Mouse (Mus musculus): ENCODE data around the gene Olfr1061. TPM values are rescaled to one million over a fixed set of nuclear protein-coding genes. Genes with fewer than 3 reads are reported as not detected.
"Not testable (repeated sequence)": the region's sequence is repeated elsewhere in the genome, so short reads cannot be mapped to it uniquely, and the experiment has no call there.

Gene Olfr1061
- polyA plus RNA-seq, 1 experiment from 2014 or later: not detected

- WGBS: 80% methylated on average over 2 of the region's 2 CpGs
- no peak overlapping the region for H3K9ac ChIP-seq (replicated peaks; ENCODE audit: low read depth)
- DNase-seq (ENCODE audit: low spot score) (no peak), ATAC-seq (no peak)
- no peak for TF ChIP-seq EP300 (IDR thresholded peaks at IDR 0.05)
- TF ChIP-seq CTCF (IDR thresholded peaks at IDR 0.05): no peak
- H3K4me2 ChIP-seq (replicated peaks; ENCODE audit: low read depth, low read length): no peak overlapping the region
- no peaks in the 10 kb centered on the region for H3K36me3 ChIP-seq (ENCODE audit: insufficient read depth, low read length)
- no peaks in the 10 kb centered on the region for H3K4me1 ChIP-seq (ENCODE audit: insufficient read depth, low read depth, low read length)
- H3K27me3 ChIP-seq (replicated peaks; ENCODE audit: insufficient read depth, low read length): no peaks in the 10 kb centered on the region
- no peaks in the 10 kb centered on the region for H3K9me3 ChIP-seq (ENCODE audit: low read length)
- no peak overlapping the region for H3K27ac ChIP-seq (ENCODE audit: low read length)
- H3K4me3 ChIP-seq (ENCODE audit: low read depth, low read length): no peak overlapping the region
These were observed 18.7 kb downstream of the Olfr1061 start for GRCm38 (mm10) chr2:86395114-86395513.

- not testable (repeated sequence) for H3K4me2 ChIP-seq (replicated peaks; ENCODE audit: low read depth, low read length); H3K4me3 ChIP-seq (ENCODE audit: low read depth, low read length); H3K27me3 ChIP-seq (replicated peaks; ENCODE audit: insufficient read depth, low read length); H3K36me3 ChIP-seq (ENCODE audit: insufficient read depth, low read length); H3K9me3 ChIP-seq (ENCODE audit: low read length); ATAC-seq; H3K4me1 ChIP-seq (ENCODE audit: insufficient read depth, low read depth, low read length); H3K27ac ChIP-seq (ENCODE audit: low read length); DNase-seq (ENCODE audit: low spot score); H3K9ac ChIP-seq (replicated peaks; ENCODE audit: low read depth)
These were observed 25.4 kb downstream of the Olfr1061 start, which contains the start of gene Olfr1058 for GRCm38 (mm10) chr2:86388461-86388860. Gene Olfr1058 (minus strand): TSS chr2:86388561.

- no peak for ATAC-seq
These were observed 35.6 kb downstream of the Olfr1061 start, which contains the start of gene Olfr1057 for GRCm38 (mm10) chr2:86378293-86378692. Gene Olfr1057 (minus strand): TSS chr2:86378393.

GRCm38 (mm10) chr2:86366342-86366741 is 47.5 kb downstream of the Olfr1061 start:
- not testable (repeated sequence) for H3K9ac ChIP-seq (replicated peaks; ENCODE audit: low read depth); H3K4me1 ChIP-seq (ENCODE audit: insufficient read depth, low read depth, low read length); H3K27me3 ChIP-seq (replicated peaks; ENCODE audit: insufficient read depth, low read length); H3K4me2 ChIP-seq (replicated peaks; ENCODE audit: low read depth, low read length); H3K4me3 ChIP-seq (ENCODE audit: low read depth, low read length); H3K9me3 ChIP-seq (ENCODE audit: low read length); ATAC-seq; H3K27ac ChIP-seq (ENCODE audit: low read length); DNase-seq (ENCODE audit: low spot score); H3K36me3 ChIP-seq (ENCODE audit: insufficient read depth, low read length)
- WGBS: no CpG with 5 or more reads among the region's 6 CpGs

More at GRCm38 (mm10) chr2:86378293-86378692, 35.6 kb downstream of the Olfr1061 start, which contains the start of gene Olfr1057:
- Histone ChIP-seq H3K27me3 (replicated peaks; ENCODE audit: insufficient read depth, low read length) (no peaks in the 10 kb centered on the region), H3K9me3 (ENCODE audit: low read length) (no peaks in the 10 kb centered on the region), H3K9ac (replicated peaks; ENCODE audit: low read depth) (no peak within 1 kb of the TSS), H3K4me1 (ENCODE audit: insufficient read depth, low read depth, low read length) (no peaks in the 10 kb centered on the region), H3K4me2 (replicated peaks; ENCODE audit: low read depth, low read length) (no peak within 1 kb of the TSS), H3K4me3 (ENCODE audit: low read depth, low read length) (no peak within 1 kb of the TSS), H3K36me3 (ENCODE audit: insufficient read depth, low read length) (no peaks in the 10 kb centered on the region), H3K27ac (ENCODE audit: low read length) (no peak within 1 kb of the TSS)
- no peak for DNase-seq (ENCODE audit: low spot score)
- TF ChIP-seq CTCF (IDR thresholded peaks at IDR 0.05) (no peak), EP300 (IDR thresholded peaks at IDR 0.05) (no peak)

Other genes starting within 250 kb of the Olfr1061 start
- not detected in 2 replicates for gene Olfr1043, start 246.5 kb downstream of the Olfr1061 start, polyA plus RNA-seq (2015; fragmentation: Nextera tagmentation; extraction: Ambion mirVana)
- gene Olfr1044, start 236.2 kb downstream of the Olfr1061 start, polyA plus RNA-seq (2015; fragmentation: Nextera tagmentation; extraction: Ambion mirVana): not detected in 2 replicates
- not detected in 2 replicates for gene Olfr52, start 228.4 kb downstream of the Olfr1061 start, polyA plus RNA-seq (2015; fragmentation: Nextera tagmentation; extraction: Ambion mirVana)
- gene Olfr1045, start 211.0 kb downstream of the Olfr1061 start, polyA plus RNA-seq (2015; fragmentation: Nextera tagmentation; extraction: Ambion mirVana): not detected in 2 replicates
- gene Olfr1046, start 194.7 kb downstream of the Olfr1061 start, polyA plus RNA-seq (2015; fragmentation: Nextera tagmentation; extraction: Ambion mirVana): not detected in 2 replicates
- gene Olfr1047, start 182.6 kb downstream of the Olfr1061 start, polyA plus RNA-seq (2015; fragmentation: Nextera tagmentation; extraction: Ambion mirVana): not detected in 2 replicates
- gene Olfr1048, start 173.8 kb downstream of the Olfr1061 start, polyA plus RNA-seq (2015; fragmentation: Nextera tagmentation; extraction: Ambion mirVana): not detected in 2 replicates
- gene Olfr1049, start 155.7 kb downstream of the Olfr1061 start, polyA plus RNA-seq (2015; fragmentation: Nextera tagmentation; extraction: Ambion mirVana): not detected in 2 replicates
- not detected in 2 replicates for gene Olfr1051, start 135.0 kb downstream of the Olfr1061 start, polyA plus RNA-seq (2015; fragmentation: Nextera tagmentation; extraction: Ambion mirVana)
- gene Olfr1052, start 121.6 kb downstream of the Olfr1061 start, polyA plus RNA-seq (2015; fragmentation: Nextera tagmentation; extraction: Ambion mirVana): not detected in 2 replicates
- not detected in 2 replicates for gene Olfr1053, start 98.8 kb downstream of the Olfr1061 start, polyA plus RNA-seq (2015; fragmentation: Nextera tagmentation; extraction: Ambion mirVana)
- not detected in 2 replicates for gene Olfr1054, start 78.6 kb downstream of the Olfr1061 start, polyA plus RNA-seq (2015; fragmentation: Nextera tagmentation; extraction: Ambion mirVana)
- gene Olfr1055, start 63.8 kb downstream of the Olfr1061 start, polyA plus RNA-seq (2015; fragmentation: Nextera tagmentation; extraction: Ambion mirVana): not detected in 2 replicates
- not detected in 2 replicates for gene Olfr1056, start 51.6 kb downstream of the Olfr1061 start, polyA plus RNA-seq (2015; fragmentation: Nextera tagmentation; extraction: Ambion mirVana)
- not detected in 2 replicates for gene Olfr1057, start 35.7 kb downstream of the Olfr1061 start, polyA plus RNA-seq (2015; fragmentation: Nextera tagmentation; extraction: Ambion mirVana)
- not detected in 2 replicates for gene Olfr1058, start 25.5 kb downstream of the Olfr1061 start, polyA plus RNA-seq (2015; fragmentation: Nextera tagmentation; extraction: Ambion mirVana)
- gene Olfr1062, start 12.7 kb upstream of the Olfr1061 start, polyA plus RNA-seq (2015; fragmentation: Nextera tagmentation; extraction: Ambion mirVana): not detected in 2 replicates
- not detected in 2 replicates for gene Olfr1065, start 36.5 kb upstream of the Olfr1061 start, polyA plus RNA-seq (2015; fragmentation: Nextera tagmentation; extraction: Ambion mirVana)
- not detected in 2 replicates for gene Olfr1066, start 42.2 kb upstream of the Olfr1061 start, polyA plus RNA-seq (2015; fragmentation: Nextera tagmentation; extraction: Ambion mirVana)
- gene Olfr228, start 73.3 kb upstream of the Olfr1061 start, polyA plus RNA-seq (2015; fragmentation: Nextera tagmentation; extraction: Ambion mirVana): not detected in 2 replicates
- gene Olfr1076, start 94.4 kb upstream of the Olfr1061 start, polyA plus RNA-seq (2015; fragmentation: Nextera tagmentation; extraction: Ambion mirVana): not detected in 2 replicates
- not detected in 2 replicates for gene Olfr1079, start 128.4 kb upstream of the Olfr1061 start, polyA plus RNA-seq (2015; fragmentation: Nextera tagmentation; extraction: Ambion mirVana)
- not detected in 2 replicates for gene Olfr1080, start 144.2 kb upstream of the Olfr1061 start, polyA plus RNA-seq (2015; fragmentation: Nextera tagmentation; extraction: Ambion mirVana)
- not detected in 2 replicates for gene Olfr1082, start 184.9 kb upstream of the Olfr1061 start, polyA plus RNA-seq (2015; fragmentation: Nextera tagmentation; extraction: Ambion mirVana)
- not detected in 2 replicates for gene Olfr1084, start 225.7 kb upstream of the Olfr1061 start, polyA plus RNA-seq (2015; fragmentation: Nextera tagmentation; extraction: Ambion mirVana)
- gene Olfr1085, start 248.0 kb upstream of the Olfr1061 start, polyA plus RNA-seq (2015; fragmentation: Nextera tagmentation; extraction: Ambion mirVana): not detected in 2 replicates

All from lung, postnatal 0 days (tissue).